Mouse (Mus musculus) cerebellum, adult 11 months (tissue): ENCODE measurements around the gene Bloc1s4.

Experiments used
- DNase-seq: peaks from one replicate; pipeline ENCODE4 v3.0.0; 2022

Bloc1s4 gene

GRCm38 (mm10) chr5:36738799-36739615 lies 9.4 kb downstream of the Bloc1s4 start:
- peak; percentile 88 for DNase-seq

GRCm38 (mm10) chr5:36737765-36738164 lies 10.7 kb downstream of the Bloc1s4 start:
- DNase-seq: no peak

GRCm38 (mm10) chr5:36736009-36736408 lies 12.4 kb downstream of the Bloc1s4 start:
- no peak for DNase-seq

GRCm38 (mm10) chr5:36735106-36735505 lies 13.3 kb downstream of the Bloc1s4 start:
- DNase-seq: no peak

- no peak for DNase-seq
Measured at GRCm38 (mm10) chr5:36733405-36733804, 15.0 kb downstream of the Bloc1s4 start.

- DNase-seq: no peak
Measured at GRCm38 (mm10) chr5:36731901-36732652, 16.4 kb downstream of the Bloc1s4 start.

- no peak for DNase-seq
Measured at GRCm38 (mm10) chr5:36730689-36731088, 17.8 kb downstream of the Bloc1s4 start.

- no peak for DNase-seq
Measured at GRCm38 (mm10) chr5:36729923-36730322, 18.5 kb downstream of the Bloc1s4 start.

- no peak for DNase-seq
Measured at GRCm38 (mm10) chr5:36729086-36729473, 19.4 kb downstream of the Bloc1s4 start.

GRCm38 (mm10) chr5:36728403-36729085 lies 19.9 kb downstream of the Bloc1s4 start:
- DNase-seq: no peak

- peak; percentile 82 for DNase-seq
Measured at GRCm38 (mm10) chr5:36727776-36728175, 20.7 kb downstream of the Bloc1s4 start.

GRCm38 (mm10) chr5:36727136-36727535 lies 21.3 kb downstream of the Bloc1s4 start:
- DNase-seq: peak; percentile 43

- no peak for DNase-seq
Measured at GRCm38 (mm10) chr5:36726387-36726801, 22.1 kb downstream of the Bloc1s4 start.

GRCm38 (mm10) chr5:36725861-36726260 lies 22.6 kb downstream of the Bloc1s4 start:
- no peak for DNase-seq

GRCm38 (mm10) chr5:36724274-36724673 lies 24.2 kb downstream of the Bloc1s4 start:
- DNase-seq: no peak

GRCm38 (mm10) chr5:36723356-36723755 lies 25.1 kb downstream of the Bloc1s4 start:
- DNase-seq: no peak

GRCm38 (mm10) chr5:36722415-36722856 lies 26.0 kb downstream of the Bloc1s4 start:
- DNase-seq: no peak

GRCm38 (mm10) chr5:36720710-36721375 lies 27.6 kb downstream of the Bloc1s4 start:
- DNase-seq: no peak

- no peak for DNase-seq
Measured at GRCm38 (mm10) chr5:36720219-36720618, 28.2 kb downstream of the Bloc1s4 start.

GRCm38 (mm10) chr5:36719601-36720000 lies 28.8 kb downstream of the Bloc1s4 start:
- DNase-seq: no peak

- no peak for DNase-seq
Measured at GRCm38 (mm10) chr5:36719135-36719534, 29.3 kb downstream of the Bloc1s4 start.

- DNase-seq: no peak
Measured at GRCm38 (mm10) chr5:36717889-36718288, 30.6 kb downstream of the Bloc1s4 start.

GRCm38 (mm10) chr5:36716816-36717215 lies 31.6 kb downstream of the Bloc1s4 start:
- DNase-seq: no peak
